Mouse (Mus musculus) bone marrow macrophage, adult 2 months (primary cell): ENCODE results near the gene Ydjc.

Source experiments
- CTCF ChIP-seq: IDR thresholded peaks from 2 replicates; pipeline ENCODE4 v1.5.1; 2012; ENCODE audit warnings: low read depth, mild to moderate bottlenecking, low read length, moderate library complexity
- POLR2A ChIP-seq: IDR thresholded peaks from 2 replicates; pipeline ENCODE4 v1.6.1; 2012; ENCODE audit warnings: mild to moderate bottlenecking, low read depth, low read length, borderline replicate concordance

GRCm38 (mm10) chr16:17208389-17209361 lies 64.3 kb downstream of the Ydjc start, which contains the start of gene Rimbp3:
- no peak for TF ChIP-seq POLR2A
- peak; percentile 78 for TF ChIP-seq CTCF
